Mouse (Mus musculus) yolk sac, embryonic 10.5 days (tissue): ENCODE data around the gene E330014E10Rik.
"Not testable (repeated sequence)": the region's sequence is repeated elsewhere in the genome, so short reads cannot be mapped to it uniquely, and the experiment has no call there.

Source experiments
- DNase-seq: peaks from one replicate; pipeline ENCODE4 v3.0.0-alpha.2; 2017; ENCODE audit warnings: low spot score

Gene E330014E10Rik

GRCm38 (mm10) chr5:95775690-95776089 is at the start of gene E330014E10Rik:
Gene E330014E10Rik (plus strand): TSS chr5:95775990.
- not testable (repeated sequence) for DNase-seq

- not testable (repeated sequence) for DNase-seq
Observed at GRCm38 (mm10) chr5:95736073-95736472, 39.7 kb upstream of the E330014E10Rik start, which contains the start of gene Gm7978. Gene Gm7978 (minus strand): TSS chr5:95736173.

GRCm38 (mm10) chr5:95741714-95742113 is 34.1 kb upstream of the E330014E10Rik start, which contains the start of gene Gm7982:
Gene Gm7982 (plus strand): TSS chr5:95742014.
- not testable (repeated sequence) for DNase-seq

GRCm38 (mm10) chr5:95810841-95811240 is 35.1 kb downstream of the E330014E10Rik start:
- DNase-seq = not testable (repeated sequence)

- DNase-seq = no peak
Observed at GRCm38 (mm10) chr5:95836580-95836979, 60.8 kb downstream of the E330014E10Rik start.

GRCm38 (mm10) chr5:95854030-95854429 is 78.2 kb downstream of the E330014E10Rik start:
- DNase-seq = no peak
